Mouse (Mus musculus) heart, adult 2 months (tissue): Measurements from ENCODE around the gene Stab1.

Experiments
- CTCF ChIP-seq: fragments of 200-600 bp; IDR thresholded peaks from 2 replicates; pipeline ENCODE4 v1.8.1; 2022; ENCODE audit warnings: antibody characterized with exemption, mild to moderate bottlenecking, moderate library complexity
- EP300 ChIP-seq: fragments of 200-500 bp; IDR thresholded peaks from 2 replicates; pipeline ENCODE4 v1.6.1; 2011; ENCODE audit warnings: low read depth, low read length, control low read depth; ENCODE audit not compliant: insufficient read depth
- POLR2A ChIP-seq: fragments of 200-500 bp; IDR thresholded peaks from 2 replicates; pipeline ENCODE4 v1.6.1; 2011; ENCODE audit warnings: mild to moderate bottlenecking, low read depth, low read length, control low read depth; ENCODE audit not compliant: insufficient read depth

- no peak for TF ChIP-seq CTCF
- TF ChIP-seq EP300 = no peak
- no peak for TF ChIP-seq POLR2A
Observed at GRCm38 (mm10) chr14:31171386-31171785, 2.9 kb upstream of the Stab1 start.
